Mouse (Mus musculus) liver, embryonic 13.5 days (tissue): ENCODE measurements around the gene Hipk4. TPM values are rescaled to one million over a fixed set of nuclear protein-coding genes. Genes with fewer than 3 reads are reported as not detected.

Experiments used
- ATAC-seq: fragments of 200-750 bp; cut with Nextera tagmentation; 2 replicates; pipeline ENCODE4 v1.8.0; 2017; ENCODE audit warnings: low read depth, mild to moderate bottlenecking, moderate number of reproducible peaks, moderate library complexity
- DNase-seq: peaks from one replicate; pipeline ENCODE4 v3.0.0; 2022
- H3K27ac ChIP-seq: fragments of 300-500 bp; sonication (generic); 2 replicates; pipeline ENCODE4 v1.5.1; 2015; ENCODE audit warnings: moderate library complexity, mild to moderate bottlenecking, inconsistent platforms
- H3K27me3 ChIP-seq: fragments of 300-500 bp; sonication (generic); 2 replicates; pipeline ENCODE4 v1.6.1; 2015; ENCODE audit warnings: mild to moderate bottlenecking, inconsistent platforms
- H3K36me3 ChIP-seq: fragments of 300-500 bp; sonication (generic); 2 replicates; pipeline ENCODE4 v1.6.1; 2015; ENCODE audit warnings: mild to moderate bottlenecking, inconsistent platforms
- H3K4me1 ChIP-seq: fragments of 300-500 bp; sonication (generic); replicated peaks from 2 replicates; pipeline ENCODE4 v1.6.1; 2015; ENCODE audit warnings: inconsistent platforms
- H3K4me2 ChIP-seq: fragments of 300-500 bp; sonication (generic); 2 replicates; pipeline ENCODE4 v1.6.1; 2015; ENCODE audit warnings: inconsistent platforms, mild to moderate bottlenecking, moderate library complexity
- H3K4me3 ChIP-seq: fragments of 300-500 bp; sonication (generic); replicated peaks from 2 replicates; pipeline ENCODE4 v1.5.1; 2015; ENCODE audit warnings: mild to moderate bottlenecking, inconsistent platforms
- H3K9ac ChIP-seq: fragments of 300-500 bp; sonication (generic); 2 replicates; pipeline ENCODE4 v1.6.1; 2015; ENCODE audit warnings: mild to moderate bottlenecking, inconsistent platforms
- H3K9me3 ChIP-seq: fragments of 300-500 bp; sonication (generic); replicated peaks from 2 replicates; pipeline ENCODE4 v1.6.1; 2016; ENCODE audit warnings: inconsistent platforms
- WGBS: fragments of 180-500 bp; shearing (Covaris S2); methylation state at CpG from one replicate; pipeline ENCODE4 v1.1.7; 2015; ENCODE audit not compliant: insufficient replicate concordance; 5-methylcytosine and 5-hydroxymethylcytosine counted together
- polyA plus RNA-seq: library from polyadenylated mRNA; unstranded; fragments of >200 nt; fragmentation: Nextera tagmentation; extraction: Ambion mirVana; gene quantifications from 2 replicates; pipeline ENCODE4 v1.2.1, GENCODE M21; 2015

Gene Hipk4
- polyA plus RNA-seq, 1 experiment from 2014 or later = 0.08 TPM

GRCm38 (mm10) chr7:27526039-27526827, 3.2 kb downstream of the Hipk4 start:
- peaks cover 27% of the 10 kb centered on the region for H3K4me1 ChIP-seq
- 17% methylated on average over 10 of the region's 10 CpGs for WGBS
- H3K27ac ChIP-seq = peak overlapping the region; percentile 91
- DNase-seq (peak; percentile 70), ATAC-seq (peak; percentile 99)
- H3K9me3 ChIP-seq = no peaks in the 10 kb centered on the region
- peak overlapping the region; percentile 42 for H3K4me3 ChIP-seq
- peaks cover 6% of the 10 kb centered on the region; the same call in 1 of the 2 replicates for H3K36me3 ChIP-seq
- peak overlapping the region; percentile 70 for H3K9ac ChIP-seq
- H3K4me2 ChIP-seq = peak overlapping the region; percentile 72
- no peaks in the 10 kb centered on the region for H3K27me3 ChIP-seq

- Histone ChIP-seq H3K27me3 (no peaks in the 10 kb centered on the region), H3K27ac (no peak overlapping the region; the same call in 1 of the 2 replicates), H3K4me1 (peaks cover 37% of the 10 kb centered on the region), H3K9me3 (no peaks in the 10 kb centered on the region), H3K36me3 (peaks cover 30% of the 10 kb centered on the region), H3K9ac (no peak overlapping the region), H3K4me3 (no peak overlapping the region), H3K4me2 (no peak overlapping the region)
- ATAC-seq (no peak), DNase-seq (no peak)
- 84% methylated on average over 21 of the region's 21 CpGs for WGBS
Measured at GRCm38 (mm10) chr7:27529070-27529469, 6.0 kb downstream of the Hipk4 start.

DNA sequence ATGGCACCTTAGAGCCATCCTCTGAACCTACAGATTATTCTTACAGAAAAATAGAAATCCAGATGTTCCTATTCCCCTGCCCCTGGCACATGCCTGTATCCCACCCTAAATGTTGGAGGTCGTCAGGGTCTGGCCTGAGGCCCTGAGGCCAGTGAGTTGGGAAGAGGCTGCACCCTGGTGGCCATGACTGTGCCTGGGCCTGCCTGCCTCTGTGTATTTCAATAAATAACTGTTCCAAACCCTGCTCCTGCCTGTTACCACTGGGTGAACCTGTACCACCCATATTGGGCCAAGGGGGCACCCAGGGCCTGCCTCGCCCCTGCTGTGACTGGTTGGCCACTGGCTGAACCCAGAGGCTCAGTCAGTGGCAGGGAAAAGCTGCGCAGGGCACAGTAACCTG, 7.9 kb downstream of the Hipk4 start:
- Histone ChIP-seq H3K4me2 (no peak overlapping the region), H3K9me3 (no peaks in the 10 kb centered on the region), H3K4me1 (peaks cover 43% of the 10 kb centered on the region), H3K27me3 (no peaks in the 10 kb centered on the region), H3K36me3 (peaks cover 40% of the 10 kb centered on the region), H3K9ac (no peak overlapping the region), H3K4me3 (no peak overlapping the region), H3K27ac (peak overlapping the region; percentile 47)
- ATAC-seq (no peak), DNase-seq (no peak)
- 63% methylated on average over 3 of the region's 3 CpGs for WGBS

DNA sequence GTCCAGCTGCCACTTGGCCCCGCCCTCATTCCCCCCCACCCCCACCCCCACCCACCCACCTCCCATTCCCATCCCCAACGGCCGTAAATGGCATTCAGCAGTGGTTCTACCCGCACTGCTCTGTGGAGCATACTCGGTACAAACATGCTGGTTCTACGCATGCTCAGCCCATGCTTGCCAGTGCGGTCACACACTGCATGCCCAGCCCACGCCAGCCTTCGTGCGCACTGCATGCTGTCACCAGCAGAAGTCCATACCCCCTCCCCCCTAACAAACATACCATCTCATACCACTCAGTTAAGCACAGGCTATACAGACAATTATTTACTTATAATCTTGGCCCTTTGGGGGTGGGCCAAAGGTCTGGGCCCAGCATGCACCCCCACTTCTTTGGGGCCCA, 8.6 kb downstream of the Hipk4 start:
- peaks cover 44% of the 10 kb centered on the region for H3K4me1 ChIP-seq
- H3K9ac ChIP-seq = no peak overlapping the region
- H3K27me3 ChIP-seq = no peaks in the 10 kb centered on the region
- WGBS = 87% methylated on average over 10 of the region's 10 CpGs
- no peaks in the 10 kb centered on the region for H3K9me3 ChIP-seq
- no peak overlapping the region for H3K4me3 ChIP-seq
- H3K36me3 ChIP-seq = peaks cover 48% of the 10 kb centered on the region
- no peak overlapping the region for H3K4me2 ChIP-seq
- no peak for DNase-seq
- H3K27ac ChIP-seq = peak overlapping the region; percentile 45; the same call in 1 of the 2 replicates
- no peak for ATAC-seq

- ATAC-seq (no peak), DNase-seq (no peak)
- H3K9ac ChIP-seq = 0 out of 2 replicates have a peak overlapping the region, but pooled peaks have one; percentile 1
- H3K4me3 ChIP-seq = no peak overlapping the region
- peaks cover 57% of the 10 kb centered on the region for H3K36me3 ChIP-seq
- no peaks in the 10 kb centered on the region for H3K27me3 ChIP-seq
- WGBS = 86% methylated on average over 9 of the region's 9 CpGs
- peaks cover 48% of the 10 kb centered on the region for H3K4me1 ChIP-seq
- peak overlapping the region; percentile 59 for H3K27ac ChIP-seq
- H3K9me3 ChIP-seq = no peaks in the 10 kb centered on the region
- no peak overlapping the region for H3K4me2 ChIP-seq
Measured at GRCm38 (mm10) chr7:27532480-27533050, 9.5 kb downstream of the Hipk4 start.

- DNase-seq (peak; percentile 83), ATAC-seq (peak; percentile 82)
- Histone ChIP-seq H3K4me3 (peak overlapping the region; percentile 48), H3K27me3 (no peaks in the 10 kb centered on the region), H3K4me2 (peak overlapping the region; percentile 77), H3K9ac (peak overlapping the region; percentile 76), H3K27ac (peak overlapping the region; percentile 96), H3K4me1 (peaks cover 76% of the 10 kb centered on the region), H3K9me3 (no peaks in the 10 kb centered on the region), H3K36me3 (peaks cover 77% of the 10 kb centered on the region)
- 20% methylated on average over 2 of the region's 2 CpGs for WGBS
Measured at GRCm38 (mm10) chr7:27535386-27535785, 12.3 kb downstream of the Hipk4 start.

DNA sequence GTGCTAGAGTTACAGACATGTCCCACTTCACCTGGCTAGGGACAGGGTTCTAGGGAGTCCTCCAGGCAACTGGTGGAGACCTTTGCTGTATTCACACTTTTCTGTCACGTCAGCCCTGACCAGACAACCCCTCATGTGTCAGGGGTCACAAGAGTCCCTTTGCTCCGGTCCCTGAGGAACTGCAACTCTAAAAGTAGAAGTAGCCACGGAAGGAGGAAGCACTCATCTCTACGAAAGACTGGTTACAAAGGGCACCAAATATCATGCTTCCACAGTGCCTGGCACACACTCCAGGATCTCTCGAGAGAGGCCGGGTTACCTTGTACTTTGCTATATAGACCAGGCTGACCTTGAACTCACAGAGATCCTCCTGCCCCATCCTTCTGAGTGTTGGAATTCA, 13.6 kb downstream of the Hipk4 start:
- H3K4me2 ChIP-seq = peak overlapping the region; percentile 77; the same call in 1 of the 2 replicates
- peak overlapping the region; percentile 96 for H3K27ac ChIP-seq
- 71% methylated on average over 6 of the region's 6 CpGs for WGBS
- DNase-seq (no peak), ATAC-seq (no peak)
- H3K4me3 ChIP-seq = no peak overlapping the region
- H3K9ac ChIP-seq = peak overlapping the region; percentile 8; the same call in 1 of the 2 replicates
- H3K4me1 ChIP-seq = peaks cover 88% of the 10 kb centered on the region
- peaks cover 67% of the 10 kb centered on the region for H3K36me3 ChIP-seq
- no peaks in the 10 kb centered on the region for H3K9me3 ChIP-seq
- no peaks in the 10 kb centered on the region for H3K27me3 ChIP-seq

GRCm38 (mm10) chr7:27537998-27538397, 14.9 kb downstream of the Hipk4 start:
- Histone ChIP-seq H3K27ac (peak overlapping the region; percentile 96), H3K4me2 (peak overlapping the region; percentile 86; the same call in 1 of the 2 replicates), H3K4me1 (peaks cover 94% of the 10 kb centered on the region), H3K36me3 (peaks cover 54% of the 10 kb centered on the region), H3K27me3 (no peaks in the 10 kb centered on the region), H3K9me3 (no peaks in the 10 kb centered on the region), H3K9ac (peak overlapping the region; percentile 10), H3K4me3 (no peak overlapping the region)
- ATAC-seq (no peak), DNase-seq (no peak)
- WGBS = 86% methylated on average over 8 of the region's 8 CpGs

DNA sequence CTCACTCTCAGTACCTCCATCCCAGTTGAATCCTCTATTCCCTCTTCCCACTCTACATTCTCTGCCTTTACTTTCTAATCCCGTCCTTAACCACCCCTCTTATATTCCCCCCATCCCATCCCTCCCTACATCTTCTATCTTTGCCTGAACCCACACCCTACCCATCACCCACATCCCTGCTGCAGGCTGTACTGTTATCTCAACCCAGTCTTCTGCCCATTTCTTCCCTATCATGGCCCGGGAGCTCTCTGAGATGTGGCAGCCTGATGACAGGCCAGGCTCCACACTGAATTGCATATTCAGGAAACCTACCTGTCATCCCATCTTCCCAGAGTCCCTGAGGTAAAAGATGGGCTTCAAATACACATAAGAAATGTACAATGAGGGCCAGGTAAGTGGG, 15.7 kb downstream of the Hipk4 start:
- Histone ChIP-seq H3K9me3 (no peaks in the 10 kb centered on the region), H3K27ac (peak overlapping the region; percentile 96), H3K4me1 (peaks cover 92% of the 10 kb centered on the region), H3K9ac (peak overlapping the region; percentile 48), H3K36me3 (peaks cover 46% of the 10 kb centered on the region), H3K27me3 (no peaks in the 10 kb centered on the region), H3K4me3 (peak overlapping the region; percentile 9; the same call in 1 of the 2 replicates), H3K4me2 (peak overlapping the region; percentile 86)
- DNase-seq (no peak), ATAC-seq (peak; percentile 64)
- 29% methylated on average over 2 of the region's 2 CpGs for WGBS

- peak overlapping the region; percentile 84 for H3K9ac ChIP-seq
- peak overlapping the region; percentile 96 for H3K27ac ChIP-seq
- peaks cover 91% of the 10 kb centered on the region for H3K4me1 ChIP-seq
- no peaks in the 10 kb centered on the region for H3K9me3 ChIP-seq
- H3K27me3 ChIP-seq = no peaks in the 10 kb centered on the region
- ATAC-seq (peak; percentile 88), DNase-seq (peak; percentile 72)
- peaks cover 41% of the 10 kb centered on the region for H3K36me3 ChIP-seq
- 42% methylated on average over 2 of the region's 2 CpGs for WGBS
- H3K4me3 ChIP-seq = peak overlapping the region; percentile 69
- H3K4me2 ChIP-seq = peak overlapping the region; percentile 86
Measured at GRCm38 (mm10) chr7:27540521-27540920, 17.5 kb downstream of the Hipk4 start.

DNA sequence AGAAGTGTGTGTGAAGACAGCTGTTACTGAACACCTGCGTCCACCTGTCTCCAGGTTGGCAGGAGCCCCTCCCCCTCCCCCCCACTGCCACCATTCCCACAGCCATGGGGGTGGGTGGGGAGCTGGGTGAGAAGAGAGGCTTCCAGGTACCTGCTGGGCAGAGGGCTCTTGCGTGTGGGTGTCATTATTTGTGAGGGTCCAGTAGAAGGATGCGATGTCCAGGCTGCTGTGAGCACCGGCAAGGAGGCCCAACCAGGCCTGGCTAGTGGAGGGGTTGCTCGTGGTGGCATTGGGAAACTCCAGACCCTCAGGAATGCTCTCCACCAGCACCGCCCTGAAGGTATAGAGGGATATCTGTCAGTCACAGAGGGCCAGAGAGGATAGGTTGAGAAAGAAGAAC, 17.9 kb downstream of the Hipk4 start:
- 79% methylated on average over 6 of the region's 6 CpGs for WGBS
- peak overlapping the region; percentile 84 for H3K9ac ChIP-seq
- H3K4me3 ChIP-seq = peak overlapping the region; percentile 69
- H3K27me3 ChIP-seq = no peaks in the 10 kb centered on the region
- no peak for ATAC-seq
- peak overlapping the region; percentile 96 for H3K27ac ChIP-seq
- H3K9me3 ChIP-seq = no peaks in the 10 kb centered on the region
- H3K4me2 ChIP-seq = peak overlapping the region; percentile 86
- peaks cover 37% of the 10 kb centered on the region for H3K36me3 ChIP-seq
- no peak for DNase-seq
- H3K4me1 ChIP-seq = peaks cover 88% of the 10 kb centered on the region
